Mouse (Mus musculus) neural tube, embryonic 12.5 days (tissue): ENCODE measurements around the gene Serpina9. TPM values are rescaled to one million over a fixed set of nuclear protein-coding genes. Genes with fewer than 3 reads are reported as not detected.
"Not testable (repeated sequence)": the region's sequence is repeated elsewhere in the genome, so short reads cannot be mapped to it uniquely, and the experiment has no call there.

Experiments
- ATAC-seq: fragments of 200-750 bp; cut with Nextera tagmentation; 2 replicates; pipeline ENCODE4 v1.8.0; 2017; ENCODE audit warnings: low read depth, mild to moderate bottlenecking, moderate TSS enrichment, moderate library complexity; ENCODE audit not compliant: low FRiP score
- H3K27ac ChIP-seq: fragments of 300-500 bp; sonication (generic); 2 replicates; pipeline ENCODE4 v1.5.1; 2016
- H3K27me3 ChIP-seq: fragments of 300-500 bp; sonication (generic); replicated peaks from 2 replicates; pipeline ENCODE4 v1.6.1; 2016; ENCODE audit warnings: mild to moderate bottlenecking
- H3K36me3 ChIP-seq: fragments of 300-500 bp; sonication (generic); 2 replicates; pipeline ENCODE4 v1.6.1; 2016; ENCODE audit warnings: mild to moderate bottlenecking
- H3K4me1 ChIP-seq: fragments of 300-500 bp; sonication (generic); 2 replicates; pipeline ENCODE4 v1.6.1; 2016
- H3K4me2 ChIP-seq: fragments of 300-500 bp; sonication (generic); replicated peaks from 2 replicates; pipeline ENCODE4 v1.6.1; 2016; ENCODE audit warnings: mild to moderate bottlenecking
- H3K4me3 ChIP-seq: fragments of 300-500 bp; sonication (generic); 2 replicates; pipeline ENCODE4 v1.5.1; 2016
- H3K9ac ChIP-seq: fragments of 300-500 bp; sonication (generic); 2 replicates; pipeline ENCODE4 v1.6.1; 2016; ENCODE audit warnings: mild to moderate bottlenecking
- H3K9me3 ChIP-seq: fragments of 300-500 bp; sonication (generic); 2 replicates; pipeline ENCODE4 v1.6.1; 2016; ENCODE audit warnings: mild to moderate bottlenecking
- WGBS: fragments of 180-500 bp; shearing (Covaris S2); methylation state at CpG from one replicate; pipeline ENCODE4 v1.1.7; 2016; 5-methylcytosine and 5-hydroxymethylcytosine counted together
- polyA plus RNA-seq: library from polyadenylated mRNA; unstranded; fragments of >200 nt; fragmentation: Nextera tagmentation; extraction: Ambion mirVana; gene quantifications from 2 replicates; pipeline ENCODE4 v1.2.1, GENCODE M21; 2016

Serpina9 gene
- polyA plus RNA-seq, 1 experiment from 2014 or later = not detected

- H3K27me3 ChIP-seq = no peaks in the 10 kb centered on the region
- 0 out of 2 replicates have a peak, but pooled peaks cover 23% of the 10 kb centered on the region for H3K9me3 ChIP-seq
- no peak overlapping the region for H3K27ac ChIP-seq
- no peak overlapping the region for H3K4me2 ChIP-seq
- H3K4me1 ChIP-seq = no peaks in the 10 kb centered on the region
- no peaks in the 10 kb centered on the region for H3K36me3 ChIP-seq
- H3K9ac ChIP-seq = no peak overlapping the region
- no peak for ATAC-seq
- 87% methylated on average over 5 of the region's 5 CpGs for WGBS
- H3K4me3 ChIP-seq = no peak overlapping the region
Measured at GRCm38 (mm10) chr12:103962337-103962736, 51.2 kb downstream of the Serpina9 start.

- no peaks in the 10 kb centered on the region for H3K4me1 ChIP-seq
- no peak overlapping the region for H3K9ac ChIP-seq
- 95% methylated on average over 1 of the region's 1 CpGs for WGBS
- ATAC-seq = no peak
- 0 out of 2 replicates have a peak, but pooled peaks cover 23% of the 10 kb centered on the region for H3K9me3 ChIP-seq
- no peak overlapping the region for H3K4me2 ChIP-seq
- H3K27ac ChIP-seq = no peak overlapping the region
- no peaks in the 10 kb centered on the region for H3K27me3 ChIP-seq
- H3K4me3 ChIP-seq = no peak overlapping the region
- H3K36me3 ChIP-seq = no peaks in the 10 kb centered on the region
Measured at GRCm38 (mm10) chr12:103961716-103962115, 51.8 kb downstream of the Serpina9 start.

GRCm38 (mm10) chr12:103958798-103959197, 54.8 kb downstream of the Serpina9 start, which contains the start of gene Serpina1e:
Gene Serpina1e, minus strand, starts transcription at chr12:103958975.
- no peak within 1 kb of the TSS for H3K9ac ChIP-seq
- ATAC-seq = no peak
- H3K36me3 ChIP-seq = no peaks in the 10 kb centered on the region
- no peak within 1 kb of the TSS for H3K4me3 ChIP-seq
- H3K4me1 ChIP-seq = no peaks in the 10 kb centered on the region
- H3K27me3 ChIP-seq = no peaks in the 10 kb centered on the region
- no peak within 1 kb of the TSS for H3K4me2 ChIP-seq
- no peak within 1 kb of the TSS for H3K27ac ChIP-seq
- WGBS = 73% methylated on average over 3 of the region's 3 CpGs
- 0 out of 2 replicates have a peak, but pooled peaks cover 11% of the 10 kb centered on the region for H3K9me3 ChIP-seq

GRCm38 (mm10) chr12:103956555-103956954, 57.0 kb downstream of the Serpina9 start:
- H3K36me3 ChIP-seq, H3K27me3 ChIP-seq, H3K9ac ChIP-seq, H3K4me2 ChIP-seq, ATAC-seq, H3K27ac ChIP-seq, H3K4me1 ChIP-seq, H3K4me3 ChIP-seq: not testable (repeated sequence)
- 0 out of 2 replicates have a peak, but pooled peaks cover 11% of the 10 kb centered on the region for H3K9me3 ChIP-seq
- WGBS = 84% methylated on average over 2 of the region's 2 CpGs

- ATAC-seq = not testable (repeated sequence)
Measured at GRCm38 (mm10) chr12:103952972-103953371, 60.6 kb downstream of the Serpina9 start.

GRCm38 (mm10) chr12:103946243-103946642, 67.3 kb downstream of the Serpina9 start:
- WGBS = 87% methylated on average over 4 of the region's 4 CpGs
- no peak for ATAC-seq
- H3K4me2 ChIP-seq = no peak overlapping the region
- H3K27ac ChIP-seq = no peak overlapping the region
- peaks cover 26% of the 10 kb centered on the region; the same call in 1 of the 2 replicates for H3K9me3 ChIP-seq
- no peaks in the 10 kb centered on the region for H3K4me1 ChIP-seq
- no peaks in the 10 kb centered on the region for H3K27me3 ChIP-seq
- H3K9ac ChIP-seq = no peak overlapping the region
- H3K4me3 ChIP-seq = no peak overlapping the region
- no peaks in the 10 kb centered on the region for H3K36me3 ChIP-seq

More at GRCm38 (mm10) chr12:103952972-103953371, 60.6 kb downstream of the Serpina9 start:
- not testable (repeated sequence) for H3K4me1 ChIP-seq, H3K27me3 ChIP-seq, H3K27ac ChIP-seq, H3K9me3 ChIP-seq, H3K9ac ChIP-seq, H3K4me2 ChIP-seq, H3K4me3 ChIP-seq, H3K36me3 ChIP-seq
- WGBS = 83% methylated on average over 3 of the region's 3 CpGs

Other genes starting within 250 kb of the Serpina9 start
- not detected in 2 replicates for gene Serpina1d, start 240.2 kb downstream of the Serpina9 start, polyA plus RNA-seq
- gene Serpina1b, start 183.4 kb downstream of the Serpina9 start, polyA plus RNA-seq = 0.19 and 0.20 TPM in 2 replicates
- gene Serpina1a, start 150.2 kb downstream of the Serpina9 start, polyA plus RNA-seq = 0.34 TPM in 1 of 2 replicates, not detected in the other
- not detected in 2 replicates for gene Serpina1c, start 108.9 kb downstream of the Serpina9 start, polyA plus RNA-seq
- gene Serpina1e, start 54.8 kb downstream of the Serpina9 start, polyA plus RNA-seq = not detected in 2 replicates
- gene Serpina11, start 23.8 kb downstream of the Serpina9 start, polyA plus RNA-seq = not detected in 2 replicates
- not detected in 2 replicates for gene Serpina12, start 30.7 kb upstream of the Serpina9 start, polyA plus RNA-seq
- not detected in 2 replicates for gene Serpina5, start 87.4 kb upstream of the Serpina9 start, polyA plus RNA-seq
- not detected in 2 replicates for gene Serpina3a, start 99.0 kb upstream of the Serpina9 start, polyA plus RNA-seq
- not detected in 2 replicates for gene Serpina3b, start 114.2 kb upstream of the Serpina9 start, polyA plus RNA-seq
- gene Serpina3c, start 140.1 kb upstream of the Serpina9 start, polyA plus RNA-seq = not detected in 2 replicates
- not detected in 2 replicates for gene Serpina3f, start 200.8 kb upstream of the Serpina9 start, polyA plus RNA-seq
- 1.9 and 2.1 TPM in 2 replicates for gene Serpina3g, start 222.5 kb upstream of the Serpina9 start, polyA plus RNA-seq
- 0.30 TPM in 1 of 2 replicates, not detected in the other for gene Serpina3i, start 249.4 kb upstream of the Serpina9 start, polyA plus RNA-seq